Mouse (Mus musculus) heart, adult 9 months (tissue): Measurements from ENCODE around the gene Mid1.
"Not testable (repeated sequence)": the region's sequence is repeated elsewhere in the genome, so short reads cannot be mapped to it uniquely, and the experiment has no call there.

Experiments
- DNase-seq, 2 experiments: peaks; one replicate each; pipeline ENCODE4 v3.0.0; 2022; ENCODE audit warnings: low spot score in 2 of 2

Mid1 gene

DNA sequence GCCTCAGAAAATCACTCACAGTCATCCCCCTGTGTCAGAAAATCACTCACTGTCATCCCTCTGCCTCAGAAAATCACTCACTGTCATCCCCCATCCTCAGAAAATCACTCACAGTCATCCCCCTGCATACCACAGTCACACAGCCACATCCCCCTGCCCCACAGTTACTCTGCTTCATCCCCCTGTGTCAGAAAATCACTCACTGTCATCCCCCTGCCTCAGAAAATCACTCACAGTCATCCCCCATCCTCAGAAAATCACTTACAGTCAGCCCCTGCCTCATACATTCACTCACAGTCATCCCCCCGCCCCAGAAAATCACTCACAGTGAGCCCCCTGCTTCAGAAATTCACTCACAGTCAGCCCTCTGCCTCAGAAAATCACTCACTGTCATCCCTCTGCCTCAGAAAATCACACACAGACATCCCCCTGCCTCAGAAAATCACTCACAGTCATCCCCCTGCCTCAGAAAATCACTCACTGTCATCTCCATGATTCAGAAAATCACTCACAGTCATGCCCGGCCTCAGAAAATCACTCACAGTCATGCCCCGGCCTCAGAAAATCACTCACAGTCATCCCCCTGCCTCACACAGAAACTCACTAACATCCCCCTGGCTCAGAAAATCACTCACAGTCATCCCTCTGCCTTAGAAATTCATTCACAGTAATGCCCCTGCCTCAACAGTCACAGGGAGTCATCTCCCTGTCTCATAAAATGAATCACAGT, 315.1 kb downstream of the Mid1 start:
- not testable (repeated sequence) for DNase-seq

DNA sequence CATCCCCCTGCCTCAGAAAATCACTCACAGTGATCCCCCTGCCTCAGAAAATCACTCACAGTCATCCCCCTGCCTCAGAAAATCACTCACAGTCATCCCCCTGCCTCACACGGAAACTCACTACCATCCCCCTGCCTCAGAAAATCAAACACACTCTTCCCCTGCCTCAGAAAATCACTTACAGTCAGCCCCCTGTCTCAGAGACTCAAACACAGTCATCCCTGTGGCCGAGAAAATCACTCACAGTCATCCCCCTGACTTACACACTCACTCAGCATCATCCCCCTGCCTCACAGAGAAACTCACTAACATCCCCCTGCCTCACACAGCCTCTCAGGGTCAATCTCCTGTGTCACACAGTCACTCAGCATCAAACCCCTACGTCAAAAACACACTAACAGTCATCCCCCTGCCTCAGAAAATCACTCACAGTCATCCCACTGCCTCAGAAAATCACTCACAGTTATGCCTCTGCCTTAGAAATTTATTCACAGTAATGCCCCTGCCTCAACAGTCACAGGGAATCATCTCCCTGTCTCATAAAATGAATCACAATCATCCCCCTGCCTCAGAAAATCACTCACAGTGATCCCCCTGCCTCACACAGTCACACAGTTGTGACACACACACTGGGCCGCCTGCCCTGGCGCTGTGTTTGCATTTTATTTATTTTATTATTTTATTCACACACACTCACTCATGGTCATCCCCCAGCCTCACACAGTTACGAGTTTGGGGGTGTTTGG, 315.8 kb downstream of the Mid1 start:
- DNase-seq: not testable (repeated sequence)

DNA sequence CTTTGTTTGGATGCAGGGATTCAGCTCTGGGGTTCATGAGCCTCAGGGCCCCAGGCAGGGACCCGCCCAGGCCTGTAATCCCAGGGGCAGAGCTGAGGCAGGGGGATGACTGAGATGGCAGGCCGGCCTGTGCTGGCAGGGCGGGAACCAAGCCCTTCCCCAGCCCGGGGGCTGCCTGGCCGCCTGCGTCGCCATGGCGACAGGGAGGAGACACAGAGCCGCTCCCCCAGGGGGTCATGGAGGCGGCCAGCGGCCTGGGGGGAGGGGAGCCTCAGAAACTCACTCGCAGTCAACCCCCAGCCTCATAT, 316.3 kb downstream of the Mid1 start:
- DNase-seq: not testable (repeated sequence)

DNA sequence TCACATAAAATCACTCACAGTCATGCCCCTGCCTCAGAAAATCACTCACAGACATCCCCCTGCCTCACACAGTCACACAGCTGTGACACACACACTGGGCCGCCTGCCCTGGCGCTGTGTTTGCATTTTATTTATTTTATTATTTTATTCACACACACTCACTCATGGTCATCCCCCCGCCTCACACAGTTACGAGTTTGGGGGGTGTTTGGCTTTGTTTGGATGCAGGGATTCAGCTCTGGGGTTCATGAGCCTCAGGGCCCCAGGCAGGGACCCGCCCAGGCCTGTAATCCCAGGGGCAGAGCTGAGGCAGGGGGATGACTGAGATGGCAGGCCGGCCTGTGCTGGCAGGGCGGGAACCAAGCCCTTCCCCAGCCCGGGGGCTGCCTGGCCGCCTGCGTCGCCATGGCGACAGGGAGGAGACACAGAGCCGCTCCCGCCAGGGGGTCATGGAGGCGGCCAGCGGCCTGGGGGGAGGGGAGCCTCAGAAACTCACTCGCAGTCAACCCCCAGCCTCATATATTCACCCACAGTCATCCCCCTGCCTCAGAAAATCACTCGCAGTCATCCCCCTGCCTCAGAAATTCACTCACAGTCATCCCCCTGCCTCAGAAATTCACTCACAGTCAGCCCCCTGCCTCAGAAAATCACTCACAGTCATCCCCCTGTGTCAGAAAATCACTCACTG, 317.7 kb downstream of the Mid1 start:
- peak in 1 of 2 experiments; percentile 76 for DNase-seq

DNA sequence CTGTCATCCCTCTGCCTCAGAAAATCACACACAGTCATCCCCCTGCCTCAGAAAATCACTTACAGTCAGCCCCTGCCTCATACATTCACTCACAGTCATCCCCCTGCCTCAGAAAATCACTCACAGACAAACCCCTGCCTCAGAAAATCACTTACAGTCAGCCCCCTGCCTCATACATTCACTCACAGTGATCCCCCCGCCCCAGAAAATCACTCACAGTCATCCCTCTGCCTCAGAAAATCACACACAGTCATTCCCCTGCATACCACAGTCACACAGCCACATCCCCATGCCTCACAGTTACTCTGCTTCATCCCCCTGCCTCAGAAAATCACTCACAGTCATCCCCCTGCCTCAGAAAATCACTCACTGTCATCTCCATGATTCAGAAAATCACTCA, 318.5 kb downstream of the Mid1 start:
- DNase-seq: not testable (repeated sequence)

DNA sequence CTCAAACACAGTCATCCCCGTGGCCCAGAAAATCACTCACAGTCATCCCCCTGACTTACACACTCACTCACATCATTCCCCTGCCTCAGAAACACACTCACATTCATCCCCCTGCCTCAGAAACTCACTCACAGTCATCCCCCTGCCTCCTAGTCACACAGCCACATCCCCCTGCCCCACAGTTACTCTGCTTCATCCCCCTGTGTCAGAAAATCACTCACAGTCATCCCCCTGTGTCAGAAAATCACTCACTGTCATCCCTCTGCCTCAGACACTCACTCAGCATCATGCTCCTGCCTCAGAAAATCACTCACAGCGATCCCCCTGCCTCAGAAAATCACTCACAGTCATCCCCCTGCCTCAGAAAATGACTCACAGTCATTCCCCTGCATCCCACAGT, 319.2 kb downstream of the Mid1 start:
- not testable (repeated sequence) for DNase-seq

DNA sequence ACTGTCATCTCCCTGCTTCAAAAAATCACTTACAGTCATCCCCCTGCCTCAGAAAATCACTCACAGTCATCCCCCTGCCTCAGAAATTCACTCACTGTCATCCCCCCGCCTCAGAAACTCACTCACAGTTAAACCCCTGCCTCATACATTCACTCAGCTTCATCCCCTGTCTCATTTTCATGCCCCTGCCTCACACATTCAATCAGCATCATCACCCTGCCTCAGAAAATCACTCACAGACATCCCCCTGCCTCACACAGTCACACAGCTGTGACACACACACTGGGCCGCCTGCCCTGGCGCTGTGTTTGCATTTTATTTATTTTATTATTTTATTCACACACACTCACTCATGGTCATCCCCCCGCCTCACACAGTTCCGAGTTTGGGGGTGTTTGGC, 319.8 kb downstream of the Mid1 start:
- DNase-seq: not testable (repeated sequence)

DNA sequence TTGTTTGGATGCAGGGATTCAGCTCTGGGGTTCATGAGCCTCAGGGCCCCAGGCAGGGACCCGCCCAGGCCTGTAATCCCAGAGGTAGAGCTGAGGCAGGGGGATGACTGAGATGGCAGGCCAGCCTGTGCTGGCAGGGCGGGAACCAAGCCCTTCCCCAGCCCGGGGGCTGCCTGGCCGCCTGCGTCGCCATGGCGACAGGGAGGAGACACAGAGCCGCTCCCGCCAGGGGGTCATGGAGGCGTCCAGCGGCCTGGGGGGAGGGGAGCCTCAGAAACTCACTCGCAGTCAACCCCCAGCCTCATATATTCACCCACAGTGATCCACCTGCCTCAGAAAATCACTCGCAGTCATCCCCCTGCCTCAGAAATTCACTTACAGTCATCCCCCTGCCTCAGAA, 320.2 kb downstream of the Mid1 start:
- peak in 1 of 2 experiments; percentile 73 for DNase-seq

DNA sequence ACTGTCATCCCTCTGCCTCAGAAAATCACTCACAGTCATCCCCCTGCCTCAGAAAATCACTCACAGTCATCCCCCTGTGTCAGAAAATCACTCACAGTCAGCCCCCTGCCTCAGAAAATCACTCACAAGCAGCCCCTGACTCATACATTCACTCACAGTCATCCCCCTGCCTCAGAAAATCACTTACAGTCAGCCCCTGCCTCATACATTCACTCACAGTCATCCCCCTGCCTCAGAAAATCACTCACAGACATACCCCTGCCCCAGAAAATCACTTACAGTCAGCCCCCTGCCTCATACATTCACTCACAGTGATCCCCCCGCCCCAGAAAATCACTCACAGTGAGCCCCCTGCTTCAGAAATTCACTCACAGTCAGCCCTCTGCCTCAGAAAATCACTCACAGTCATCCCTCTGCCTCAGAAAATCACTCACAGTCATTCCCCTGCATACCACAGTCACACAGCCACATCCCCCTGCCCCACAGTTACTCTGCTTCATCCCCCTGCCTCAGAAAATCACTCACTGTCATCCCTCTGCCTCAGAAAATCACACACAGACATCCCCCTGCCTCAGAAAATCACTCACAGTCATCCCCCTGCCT, 320.8 kb downstream of the Mid1 start:
- not testable (repeated sequence) for DNase-seq

DNA sequence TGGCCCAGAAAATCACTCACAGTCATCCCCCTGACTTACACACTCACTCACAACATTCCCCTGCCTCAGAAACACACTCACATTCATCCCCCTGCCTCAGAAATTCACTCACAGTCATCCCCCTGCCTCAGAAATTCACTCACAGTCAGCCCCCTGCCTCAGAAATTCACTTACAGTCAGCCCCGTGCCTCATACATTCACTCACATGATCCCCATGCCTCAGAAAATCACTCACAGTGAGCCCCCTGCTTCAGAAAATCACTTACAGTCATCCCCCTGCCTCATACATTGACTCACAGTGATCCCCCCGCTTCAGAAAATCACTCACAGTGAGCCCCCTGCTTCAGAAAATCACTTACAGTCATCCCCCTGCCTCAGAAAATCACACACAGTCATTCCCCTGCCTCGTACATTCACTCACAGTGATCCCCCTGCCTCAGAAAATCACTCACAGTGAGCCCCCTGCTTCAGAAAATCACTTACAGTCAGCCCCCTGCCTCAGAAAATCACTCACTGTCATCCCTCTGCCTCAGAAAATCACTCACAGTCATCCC, 321.8 kb downstream of the Mid1 start:
- DNase-seq: not testable (repeated sequence)

DNA sequence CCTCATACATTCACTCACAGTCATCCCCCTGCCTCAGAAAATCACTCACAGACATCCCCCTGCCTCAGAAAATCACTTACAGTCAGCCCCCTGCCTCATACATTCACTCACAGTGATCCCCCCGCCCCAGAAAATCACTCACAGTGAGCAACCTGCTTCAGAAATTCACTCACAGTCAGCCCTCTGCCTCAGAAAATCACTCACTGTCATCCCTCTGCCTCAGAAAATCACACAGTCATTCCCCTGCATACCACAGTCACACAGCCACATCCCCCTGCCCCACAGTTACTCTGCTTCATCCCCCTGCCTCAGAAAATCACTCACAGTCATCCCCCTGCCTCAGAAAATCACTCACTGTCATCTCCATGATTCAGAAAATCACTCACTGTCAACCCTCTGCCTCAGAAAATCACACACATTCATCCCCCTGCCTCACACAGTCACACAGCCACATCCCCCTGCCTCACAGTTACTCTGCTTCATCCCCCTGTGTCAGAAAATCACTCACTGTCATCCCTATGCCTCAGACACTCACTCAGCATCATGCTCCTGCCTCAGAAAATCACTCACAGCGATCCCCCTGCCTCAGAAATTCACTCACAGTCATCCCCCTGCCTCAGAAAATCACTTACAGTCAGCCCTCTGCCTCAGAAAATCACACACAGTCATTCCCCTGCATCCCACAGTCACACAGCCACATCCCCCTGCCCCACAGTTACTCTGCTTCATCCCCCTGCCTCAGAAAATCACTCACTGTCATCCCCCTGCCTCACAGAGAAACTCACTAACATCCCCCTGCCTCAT, 322.6 kb downstream of the Mid1 start:
- DNase-seq: not testable (repeated sequence)

DNA sequence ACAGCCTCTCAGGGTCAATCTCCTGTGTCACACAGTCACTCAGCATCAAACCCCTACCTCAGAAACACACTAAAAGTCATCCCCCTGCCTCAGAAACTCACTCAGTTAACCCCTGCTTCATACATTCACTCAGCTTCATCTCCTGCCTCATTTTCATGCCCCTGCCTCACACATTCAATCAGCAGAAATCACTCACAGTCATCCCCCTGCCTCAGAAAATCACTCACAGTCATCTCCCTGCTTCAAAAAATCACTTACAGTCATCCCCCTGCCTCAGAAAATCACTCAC, 323.1 kb downstream of the Mid1 start:
- not testable (repeated sequence) for DNase-seq

DNA sequence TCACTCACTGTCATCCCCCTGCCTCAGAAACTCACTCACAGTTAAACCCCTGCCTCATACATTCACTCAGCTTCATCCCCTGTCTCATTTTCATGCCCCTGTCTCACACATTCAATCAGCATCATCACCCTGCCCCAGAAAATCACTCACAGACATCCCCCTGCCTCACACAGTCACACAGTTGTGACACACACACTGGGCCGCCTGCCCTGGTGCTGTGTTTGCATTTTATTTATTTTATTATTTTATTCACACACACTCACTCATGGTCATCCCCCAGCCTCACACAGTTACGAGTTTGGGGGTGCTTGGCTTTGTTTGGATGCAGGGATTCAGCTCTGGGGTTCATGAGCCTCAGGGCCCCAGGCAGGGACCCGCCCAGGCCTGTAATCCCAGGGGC, 323.6 kb downstream of the Mid1 start:
- DNase-seq: not testable (repeated sequence)

DNA sequence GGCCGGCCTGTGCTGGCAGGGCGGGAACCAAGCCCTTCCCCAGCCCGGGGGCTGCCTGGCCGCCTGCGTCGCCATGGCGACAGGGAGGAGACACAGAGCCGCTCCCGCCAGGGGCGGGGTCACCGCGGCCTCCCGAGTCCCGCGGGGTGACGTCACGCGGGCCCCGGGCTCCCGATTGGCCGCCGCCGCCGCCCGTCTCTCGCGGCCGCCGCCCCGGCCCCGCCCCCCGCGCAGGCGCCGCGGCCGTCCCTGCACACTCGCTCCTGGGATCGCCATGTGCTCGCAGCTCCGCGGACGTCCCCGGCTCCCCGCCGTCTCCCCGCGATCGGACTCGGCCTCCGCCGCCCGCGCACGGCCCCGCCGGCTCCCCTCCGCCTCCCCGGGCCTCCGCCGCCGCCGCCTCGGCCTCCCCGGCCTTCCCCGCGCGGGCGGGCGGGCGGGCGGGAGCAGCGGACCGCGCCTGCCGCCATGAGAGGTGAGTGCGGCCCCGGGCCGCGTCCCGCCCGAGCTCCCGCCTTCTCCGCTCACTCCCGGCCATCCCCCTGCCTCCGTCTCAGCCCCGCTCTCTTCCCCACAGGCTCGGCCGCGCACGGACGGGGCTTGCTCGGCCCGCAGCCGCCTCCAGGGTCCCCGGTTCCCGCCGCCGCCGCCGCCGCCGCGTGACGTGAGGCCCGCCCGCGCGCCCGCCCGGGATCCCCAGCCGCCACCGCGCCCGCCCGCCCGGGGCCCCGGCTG, 324.2 kb downstream of the Mid1 start, which contains the start of gene Gm21887:
TSS of gene Gm21887 (plus strand) at position 644 of the 735 bp plus-strand sequence.
- peak; percentile 92 to 99 for DNase-seq

DNA sequence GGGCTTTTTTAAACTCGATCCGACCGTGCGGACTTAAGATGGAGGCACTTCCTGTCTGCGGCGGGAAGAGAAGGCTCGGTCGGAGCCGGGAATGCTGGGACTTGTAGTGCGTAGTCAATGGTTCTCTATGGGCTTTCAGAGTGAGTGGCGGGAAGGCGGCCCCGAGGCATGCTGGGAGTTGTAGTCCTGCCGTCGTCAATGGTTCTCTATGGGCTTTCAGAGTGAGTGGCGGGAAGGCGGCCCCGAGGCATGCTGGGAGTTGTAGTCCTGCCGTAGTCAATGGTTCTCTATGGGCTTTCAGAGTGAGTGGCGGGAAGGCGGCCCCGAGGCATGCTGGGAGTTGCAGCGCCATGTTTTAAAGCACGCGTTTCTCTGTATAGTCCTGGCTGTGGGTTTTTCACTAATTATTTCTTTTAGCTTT, 324.8 kb downstream of the Mid1 start:
- peak; percentile 100 for DNase-seq

DNA sequence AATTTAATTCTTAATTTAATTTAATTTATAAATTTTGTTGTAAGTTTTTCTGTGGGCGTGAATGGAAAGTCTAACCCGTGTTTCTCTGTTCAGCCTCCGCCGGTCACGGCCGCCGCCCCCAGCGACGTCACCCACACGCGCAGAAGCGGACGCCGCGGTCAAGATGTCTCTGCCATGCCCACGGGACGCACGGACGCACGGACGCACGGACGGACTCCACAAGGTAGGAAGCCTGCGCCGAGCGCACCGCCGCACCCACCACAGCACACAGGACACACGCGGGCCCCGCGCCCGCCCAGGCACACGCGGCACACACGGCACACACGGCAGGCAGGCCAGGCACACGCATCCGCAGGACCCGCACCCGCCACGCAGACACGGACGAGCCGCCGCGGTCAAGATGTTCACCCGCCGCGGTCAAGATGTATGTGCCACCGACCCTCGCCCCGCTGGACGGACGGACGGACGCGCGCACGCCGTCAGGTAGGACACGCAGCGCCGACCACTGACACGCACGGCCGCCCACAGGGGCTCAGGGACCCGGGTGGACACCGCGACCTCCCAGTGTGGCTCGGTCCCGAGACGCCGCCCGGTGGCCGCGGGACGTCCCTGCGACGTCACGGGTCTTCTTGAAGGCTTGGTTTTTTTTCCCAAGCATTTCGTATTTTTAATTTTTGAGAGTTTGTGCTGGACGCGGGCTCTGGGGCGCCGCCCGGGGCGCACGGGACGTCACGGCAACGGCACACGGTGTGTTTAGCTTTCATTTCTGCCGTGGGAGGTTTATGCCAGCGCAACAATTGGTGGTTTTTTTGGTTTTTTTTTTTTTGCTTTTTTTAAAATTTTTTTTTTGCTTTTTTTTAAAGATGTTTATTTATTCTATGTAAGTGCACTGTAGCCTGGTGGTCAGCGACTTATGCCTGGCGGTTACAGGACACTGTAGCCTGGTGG, 325.9 kb downstream of the Mid1 start:
- DNase-seq: peak in 1 of 2 experiments; percentile 74

DNA sequence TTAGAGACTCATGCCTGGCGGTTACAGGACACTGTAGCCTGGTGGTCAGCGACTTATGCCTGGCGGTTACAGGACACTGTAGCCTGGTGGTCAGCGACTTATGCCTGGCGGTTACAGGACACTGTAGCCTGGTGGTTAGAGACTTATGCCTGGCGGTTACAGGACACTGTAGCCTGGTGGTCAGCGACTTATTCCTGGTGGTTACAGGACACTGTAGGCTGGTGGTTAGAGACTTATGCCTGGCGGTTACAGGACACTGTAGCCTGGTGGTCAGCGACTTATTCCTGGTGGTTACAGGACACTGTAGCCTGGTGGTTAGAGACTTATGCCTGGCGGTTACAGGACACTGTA, 326.5 kb downstream of the Mid1 start:
- not testable (repeated sequence) for DNase-seq

DNA sequence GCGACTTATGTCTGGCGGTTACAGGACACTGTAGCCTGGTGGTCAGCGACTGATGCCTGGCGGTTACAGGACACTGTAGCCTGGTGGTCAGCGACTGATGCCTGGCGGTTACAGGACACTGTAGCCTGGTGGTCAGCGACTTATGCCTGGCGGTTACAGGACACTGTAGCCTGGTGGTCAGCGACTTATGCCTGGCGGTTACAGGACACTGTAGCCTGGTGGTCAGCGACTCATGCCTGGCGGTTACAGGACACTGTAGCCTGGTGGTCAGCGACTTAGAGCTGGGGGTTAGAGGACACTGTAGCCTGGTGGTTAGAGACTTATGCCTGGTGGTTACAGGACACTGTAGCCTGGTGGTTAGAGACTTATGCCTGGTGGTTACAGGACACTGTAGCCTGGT, 328.4 kb downstream of the Mid1 start:
- not testable (repeated sequence) for DNase-seq

DNA sequence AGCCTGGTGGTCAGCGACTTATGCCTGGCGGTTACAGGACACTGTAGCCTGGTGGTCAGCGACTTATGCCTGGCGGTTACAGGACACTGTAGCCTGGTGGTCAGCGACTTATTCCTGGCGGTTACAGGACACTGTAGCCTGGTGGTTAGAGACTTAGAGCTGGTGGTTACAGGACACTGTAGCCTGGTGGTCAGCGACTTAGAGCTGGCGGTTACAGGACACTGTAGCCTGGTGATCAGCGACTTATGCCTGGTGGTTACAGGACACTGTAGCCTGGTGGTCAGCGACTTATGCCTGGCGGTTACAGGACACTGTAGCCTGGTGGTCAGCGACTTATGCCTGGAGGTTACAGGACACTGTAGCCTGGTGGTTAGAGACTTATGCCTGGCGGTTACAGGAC, 329.0 kb downstream of the Mid1 start:
- not testable (repeated sequence) for DNase-seq
